ENCODE assay signal across 20 mouse cellular contexts in the genomic region with DNA sequence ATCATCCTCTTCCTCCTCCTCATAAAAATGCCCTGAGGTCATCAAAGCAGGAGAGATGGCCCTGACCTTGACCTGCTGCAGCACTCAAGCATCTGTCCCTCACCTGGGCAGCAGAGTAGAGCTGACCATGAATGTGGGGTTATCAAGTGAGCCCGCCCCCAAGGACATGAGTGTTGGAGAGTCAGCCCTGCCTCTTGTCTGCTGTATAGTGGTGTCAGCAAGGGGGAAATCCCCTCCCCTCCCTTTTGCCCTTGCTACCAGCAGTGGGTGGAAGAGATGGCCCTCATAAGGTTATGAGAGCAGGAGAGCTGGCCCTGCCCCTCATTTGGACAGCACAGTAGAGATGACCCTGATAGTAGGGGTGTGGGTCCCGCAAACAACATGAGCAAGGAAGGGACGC. TPM values are rescaled to one million over a fixed set of nuclear protein-coding genes. Genes with fewer than 3 reads are reported as not detected.
DNase-seq lines count a peak whose midpoint lies in the region; ATAC-seq lines count a peak whose summit lies in the region.
"Had no signal": no experiment of that assay in that cellular context is flagged by ENCODE, and none has a peak within 500 bp of the region (broad histone marks: within the 10 kb centered on the region; RNA-seq: fewer than 3 reads in every experiment).

No protein-coding gene starts in this region.

- 94% methylated on average over 3 of the region's 3 CpGs for WGBS in hindbrain, embryonic 12.5 days
- WGBS in hindbrain, embryonic 14.5 days: 93% methylated on average over 3 of the region's 3 CpGs
- 95% methylated on average over 3 of the region's 3 CpGs for WGBS in midbrain, embryonic 13.5 days
- 84% methylated on average over 3 of the region's 3 CpGs for WGBS in midbrain, embryonic 11.5 days

- H3K9me3 ChIP-seq in hindbrain, embryonic 12.5 days (replicated peaks): no peaks in the 10 kb centered on the region
- H3K9me3 ChIP-seq in hindbrain, embryonic 14.5 days (ENCODE audit: control insufficient read depth, low read length): no peaks in the 10 kb centered on the region
- H3K9me3 ChIP-seq in midbrain, embryonic 13.5 days: no peaks in the 10 kb centered on the region
- no peaks in the 10 kb centered on the region for H3K9me3 ChIP-seq in midbrain, embryonic 11.5 days (ENCODE audit: control insufficient read depth, low read length)
- H3K9me3 ChIP-seq: forebrain, embryonic 12.5 days; lung, embryonic 15.5 days had no signal

- ATAC-seq in hindbrain, embryonic 12.5 days (ENCODE audit: low FRiP score): no peak
- ATAC-seq in hindbrain, embryonic 14.5 days (ENCODE audit: low FRiP score): no peak; the same call in 1 of the 2 replicates
- ATAC-seq in midbrain, embryonic 13.5 days: 0 out of 2 replicates have a peak, but pooled peaks have one; percentile 11
- ATAC-seq in midbrain, embryonic 11.5 days (ENCODE audit: low FRiP score): no peak

- DNase-seq in adrenal gland, adult 8-10 months: peak; percentile 32
- no peak for DNase-seq in adrenal gland, postnatal 25 days
- no peak for DNase-seq in hindbrain, embryonic 14.5 days (ENCODE audit: low spot score)
- no peak for DNase-seq in midbrain, embryonic 11.5 days (ENCODE audit: low spot score, missing footprints)
- no peak for DNase-seq in left cerebral cortex, adult 9 months (ENCODE audit: low spot score in 2 of 2)
- DNase-seq: cerebellum, adult 8-10 months; gastrocnemius, postnatal 10 days; heart, adult 11 months; heart, postnatal 4 days; kidney, adult 2 months; kidney, postnatal 25 days; liver; right cerebral cortex, postnatal 14 days; spleen, adult 18-20 months; thymus, postnatal 36 days had no signal

- H3K27me3 ChIP-seq in hindbrain, embryonic 12.5 days: no peaks in the 10 kb centered on the region
- H3K27me3 ChIP-seq in hindbrain, embryonic 14.5 days (ENCODE audit: control insufficient read depth, insufficient read depth, low read length): no peaks in the 10 kb centered on the region
- H3K27me3 ChIP-seq in midbrain, embryonic 13.5 days: no peaks in the 10 kb centered on the region
- no peaks in the 10 kb centered on the region for H3K27me3 ChIP-seq in midbrain, embryonic 11.5 days (ENCODE audit: control insufficient read depth, insufficient read depth, low read length)
- H3K27me3 ChIP-seq: forebrain, embryonic 12.5 days; lung, embryonic 15.5 days had no signal

- H3K27ac ChIP-seq in hindbrain, embryonic 12.5 days: no peak overlapping the region
- no peak overlapping the region for H3K27ac ChIP-seq in hindbrain, embryonic 14.5 days
- H3K27ac ChIP-seq in midbrain, embryonic 13.5 days: no peak overlapping the region
- no peak overlapping the region for H3K27ac ChIP-seq in midbrain, embryonic 11.5 days (ENCODE audit: low read depth, low read length)
- H3K27ac ChIP-seq: forebrain, embryonic 12.5 days; lung, embryonic 15.5 days; macrophage had no signal

- H3K4me2 ChIP-seq in hindbrain, embryonic 12.5 days (replicated peaks): no peak overlapping the region
- no peak overlapping the region for H3K4me2 ChIP-seq in hindbrain, embryonic 14.5 days (replicated peaks)
- no peak overlapping the region for H3K4me2 ChIP-seq in midbrain, embryonic 13.5 days (replicated peaks)
- H3K4me2 ChIP-seq in midbrain, embryonic 11.5 days: no peak overlapping the region
- H3K4me2 ChIP-seq: forebrain, embryonic 12.5 days; lung, embryonic 15.5 days had no signal

- H3K4me1 ChIP-seq in hindbrain, embryonic 12.5 days: no peaks in the 10 kb centered on the region; the same call in 1 of the 2 replicates
- no peaks in the 10 kb centered on the region for H3K4me1 ChIP-seq in hindbrain, embryonic 14.5 days (replicated peaks; ENCODE audit: control insufficient read depth, insufficient read depth, low read length)
- peaks cover 22% of the 10 kb centered on the region for H3K4me1 ChIP-seq in midbrain, embryonic 13.5 days (replicated peaks)
- H3K4me1 ChIP-seq in midbrain, embryonic 11.5 days (ENCODE audit: control insufficient read depth, insufficient read depth, low read length): no peaks in the 10 kb centered on the region
- H3K4me1 ChIP-seq: lung, embryonic 15.5 days had no signal

- no peak overlapping the region for H3K4me3 ChIP-seq in hindbrain, embryonic 12.5 days
- no peak overlapping the region for H3K4me3 ChIP-seq in hindbrain, embryonic 14.5 days (replicated peaks; ENCODE audit: low read length)
- no peak overlapping the region for H3K4me3 ChIP-seq in midbrain, embryonic 13.5 days (replicated peaks)
- no peak overlapping the region for H3K4me3 ChIP-seq in midbrain, embryonic 11.5 days (ENCODE audit: low read depth, low read length)
- H3K4me3 ChIP-seq: forebrain, embryonic 12.5 days; lung, embryonic 15.5 days had no signal

- no peaks in the 10 kb centered on the region for H3K36me3 ChIP-seq in hindbrain, embryonic 12.5 days
- H3K36me3 ChIP-seq in hindbrain, embryonic 14.5 days (replicated peaks; ENCODE audit: control insufficient read depth, insufficient read depth): 0 out of 2 replicates have a peak, but pooled peaks cover 7% of the 10 kb centered on the region
- H3K36me3 ChIP-seq in midbrain, embryonic 13.5 days: 0 out of 2 replicates have a peak, but pooled peaks cover 4% of the 10 kb centered on the region
- H3K36me3 ChIP-seq in midbrain, embryonic 11.5 days (ENCODE audit: control insufficient read depth, insufficient read depth, low read length): no peaks in the 10 kb centered on the region
- H3K36me3 ChIP-seq: lung, embryonic 15.5 days had no signal

- H3K9ac ChIP-seq in hindbrain, embryonic 12.5 days: 0 out of 2 replicates have a peak overlapping the region, but pooled peaks have one; percentile 2
- H3K9ac ChIP-seq in hindbrain, embryonic 14.5 days: no peak overlapping the region
- H3K9ac ChIP-seq in midbrain, embryonic 13.5 days (replicated peaks): no peak overlapping the region
- H3K9ac ChIP-seq in midbrain, embryonic 11.5 days (ENCODE audit: low read length): no peak overlapping the region
- H3K9ac ChIP-seq: forebrain, embryonic 12.5 days; lung, embryonic 15.5 days had no signal

RNA-seq across cellular contexts. Expression of a gene that starts 10.5 kb away (rescaled TPM):
- total RNA-seq in adrenal gland, adult 8-10 months (2022): 10 to 100 TPM; 43.7 to 80.5 (median 57.3) TPM
- total RNA-seq in adrenal gland, postnatal 25 days (2021): 46.7 and 56.0 TPM in 2 replicates
- 43.9 and 46.0 TPM in 2 replicates for polyA plus RNA-seq in hindbrain, embryonic 12.5 days (2016; fragmentation: Nextera tagmentation; extraction: Ambion mirVana)
- 27.5 and 31.3 TPM in 2 replicates for polyA plus RNA-seq in hindbrain, embryonic 14.5 days (2014; fragmentation: Nextera tagmentation; extraction: Ambion mirVana)
- polyA plus RNA-seq in midbrain, embryonic 13.5 days (2015; fragmentation: Nextera tagmentation; extraction: Ambion mirVana): 31.0 and 37.5 TPM in 2 replicates
- polyA plus RNA-seq in midbrain, embryonic 11.5 days (2014; fragmentation: Nextera tagmentation; extraction: Ambion mirVana): 29.8 and 31.6 TPM in 2 replicates
